33 mouse cellular contexts compared by ENCODE assay signal in genomic region chr4:39125528-39125927, GRCm38 (mm10).
"Had no signal": no experiment of that assay in that cellular context is flagged by ENCODE, and none has a peak within 500 bp of the region (broad histone marks: within the 10 kb centered on the region; RNA-seq: fewer than 3 reads in every experiment).

No protein-coding gene starts in this region.

- H3K4me2 ChIP-seq: heart, embryonic 11.5 days; heart, embryonic 12.5 days; heart, embryonic 13.5 days; heart, embryonic 15.5 days; hindbrain, embryonic 12.5 days; hindbrain, embryonic 13.5 days; hindbrain, embryonic 14.5 days; hindbrain, embryonic 15.5 days; intestine, embryonic 15.5 days had no signal

- H3K27ac ChIP-seq: heart, adult 2 months; heart, embryonic 10.5 days; heart, embryonic 13.5 days; heart, embryonic 15.5 days; hindbrain, embryonic 10.5 days; hindbrain, embryonic 12.5 days; hindbrain, embryonic 13.5 days; hindbrain, embryonic 14.5 days; hindbrain, embryonic 15.5 days; hindbrain, postnatal 0 days; intestine, embryonic 15.5 days; layer of hippocampus, adult 2 months; left cerebral cortex, adult 2 months had no signal

- H3K4me1 ChIP-seq: heart, embryonic 10.5 days; heart, embryonic 15.5 days; hindbrain, embryonic 10.5 days; hindbrain, embryonic 12.5 days; hindbrain, embryonic 13.5 days; hindbrain, embryonic 15.5 days; intestine, embryonic 15.5 days had no signal

- H3K4me3 ChIP-seq: heart, adult 2 months; heart, embryonic 10.5 days; heart, embryonic 12.5 days; heart, embryonic 13.5 days; heart, embryonic 15.5 days; hindbrain, embryonic 10.5 days; hindbrain, embryonic 12.5 days; hindbrain, embryonic 13.5 days; hindbrain, embryonic 15.5 days; intestine, embryonic 15.5 days; layer of hippocampus, adult 2 months; left cerebral cortex, adult 2 months had no signal

- ATAC-seq: hindbrain, embryonic 16.5 days; hindbrain, postnatal 0 days; inflammation-experienced regulatory T-cells, adult 6 months; intestine, embryonic 15.5 days; intestine, embryonic 16.5 days; intestine, postnatal 0 days had no signal

- H3K9me3 ChIP-seq: heart, embryonic 10.5 days; heart, embryonic 12.5 days; heart, embryonic 13.5 days; heart, embryonic 15.5 days; hindbrain, embryonic 10.5 days; hindbrain, embryonic 12.5 days; hindbrain, embryonic 13.5 days; hindbrain, embryonic 15.5 days; intestine, embryonic 15.5 days had no signal

- H3K9ac ChIP-seq: heart, embryonic 12.5 days; heart, embryonic 13.5 days; heart, embryonic 15.5 days; hindbrain, embryonic 12.5 days; hindbrain, embryonic 13.5 days; hindbrain, embryonic 14.5 days; hindbrain, embryonic 15.5 days; intestine, embryonic 15.5 days had no signal

- DNase-seq: heart, adult 2 months; heart, postnatal 10 days; heart, postnatal 14 days; heart, postnatal 36 days; heart, postnatal 4 days; kidney, adult 11 months; kidney, adult 18-20 months; kidney, adult 2 months; kidney, adult 8-10 months; kidney, adult 9 months; kidney, postnatal 10 days; kidney, postnatal 25 days; kidney, postnatal 4 days; layer of hippocampus, adult 9-11 months; layer of hippocampus, postnatal 36 days had no signal

- H3K36me3 ChIP-seq: heart, embryonic 10.5 days; heart, embryonic 12.5 days; heart, embryonic 13.5 days; heart, embryonic 15.5 days; hindbrain, embryonic 10.5 days; hindbrain, embryonic 12.5 days; hindbrain, embryonic 13.5 days; hindbrain, embryonic 15.5 days; intestine, embryonic 15.5 days had no signal

- H3K27me3 ChIP-seq: heart, embryonic 12.5 days; heart, embryonic 13.5 days; heart, embryonic 15.5 days; hindbrain, embryonic 12.5 days; hindbrain, embryonic 13.5 days; hindbrain, embryonic 15.5 days; intestine, embryonic 15.5 days had no signal
